Mouse (Mus musculus): ENCODE measurements around the gene Gm28961. TPM values are rescaled to one million over a fixed set of nuclear protein-coding genes. Genes with fewer than 3 reads are reported as not detected.
"Not testable (repeated sequence)": the region's sequence is repeated elsewhere in the genome, so short reads cannot be mapped to it uniquely, and the experiment has no call there.

Gene Gm28961
- not detected in 2 replicates for total RNA-seq (2021)
- long read RNA-seq = 0 reads

DNA sequence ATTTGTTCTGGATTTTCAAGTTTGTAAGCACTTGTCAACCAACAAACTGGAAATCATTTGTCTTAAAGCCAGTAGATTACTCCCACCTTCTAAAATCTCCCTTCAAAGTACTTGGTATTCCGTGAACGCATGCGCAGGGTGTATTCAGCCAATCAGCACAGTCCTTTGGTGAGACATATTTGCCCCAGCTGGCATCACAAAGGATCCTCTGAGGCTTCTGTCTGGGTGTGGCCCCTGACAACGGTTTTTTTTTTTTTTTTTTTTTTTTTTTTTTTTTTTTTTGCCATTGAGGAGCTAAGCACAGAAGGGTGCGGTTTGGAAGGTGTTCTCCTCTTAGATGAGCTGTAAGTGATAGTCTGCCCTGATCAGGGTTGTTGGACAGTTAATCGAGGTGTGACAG, at the start of gene Gm28961:
Gene Gm28961, plus strand, starts transcription at position 301 of the 400 bp plus-strand sequence.
- not testable (repeated sequence) for DNase-seq

Other genes with a start within 250 kb of the Gm28961 start
- not detected in 2 replicates for gene Gm21943, start 172.0 kb upstream of the Gm28961 start, total RNA-seq (2021)